Mouse (Mus musculus): Measurements from ENCODE around the gene Zfp866.

DNA sequence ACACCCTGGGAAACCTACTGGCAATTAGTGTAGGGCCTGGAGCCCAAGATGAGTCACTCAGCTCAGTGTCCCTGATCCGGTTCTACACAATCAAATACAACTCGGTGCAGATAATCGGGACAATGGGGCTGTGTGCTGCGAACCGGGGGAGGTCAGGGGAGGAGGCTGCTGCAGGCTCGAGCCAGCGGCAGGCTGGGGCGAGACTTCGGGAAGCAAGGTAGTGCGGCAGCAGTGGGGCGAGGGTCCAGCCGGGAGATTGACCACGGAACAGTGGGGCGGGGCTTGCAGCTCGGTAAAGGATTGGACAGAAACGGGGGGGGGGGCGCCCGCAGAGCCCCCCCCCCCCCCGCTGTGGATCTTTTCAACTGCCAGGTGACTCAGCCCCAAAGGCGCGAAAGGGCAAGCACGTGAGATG lies 31.0 kb upstream of the Zfp866 start:
- TF ChIP-seq TAL1 (IDR thresholded peaks at IDR 0.05; ENCODE audit: low read length), result no peak
- no peak for TF ChIP-seq GATA1 (IDR thresholded peaks at IDR 0.05; ENCODE audit: low read length)

Measured in erythroblast, embryonic 14.5 days (primary cell).